Mouse (Mus musculus): ENCODE results near the gene Fcrlb.

Fcrlb gene

DNA sequence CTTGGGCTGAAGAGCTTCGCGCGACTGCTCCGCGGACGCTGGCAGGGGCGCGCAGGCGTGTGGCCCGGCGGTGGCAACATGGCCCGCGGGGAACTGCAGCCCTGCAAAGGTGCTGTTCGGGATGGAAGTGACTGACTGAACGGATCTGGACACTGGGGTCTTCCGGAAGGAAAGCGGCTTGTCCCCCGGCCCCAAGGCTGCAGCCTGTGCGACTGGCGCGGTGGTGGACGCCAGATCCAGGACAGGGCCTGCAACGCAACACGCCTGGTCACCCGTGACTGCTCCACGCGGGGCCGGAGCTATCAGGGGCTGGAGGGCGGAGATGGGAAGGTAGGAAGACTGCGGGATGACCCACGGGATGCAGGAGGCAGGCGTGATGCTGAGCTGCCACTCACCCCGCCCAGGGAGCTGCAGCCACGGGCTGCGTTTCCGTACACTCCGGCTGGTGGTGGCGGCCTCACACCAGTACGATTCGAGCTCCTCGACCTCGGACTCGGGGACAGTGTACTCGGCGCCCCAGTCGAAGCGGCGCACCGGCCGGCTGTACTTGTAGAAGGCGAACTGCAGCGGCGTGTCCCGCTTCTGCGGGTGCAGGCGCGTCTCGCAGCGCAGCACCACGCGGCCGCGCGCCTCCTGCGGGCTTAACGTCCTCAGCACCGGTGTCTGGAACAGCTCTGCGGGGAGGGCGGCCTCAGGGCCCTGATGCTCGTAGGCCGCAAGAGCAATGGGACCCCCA, 5.1 kb downstream of the Fcrlb start:
- in situ Hi-C loops (cut with MboI): loop anchor here (5.0 kb wide), 1 partner anchor 85 kb away; no protein-coding TSS in a partner anchor

- in situ Hi-C loops (cut with MboI): loop anchor here (5.0 kb wide), 1 partner anchor 85 kb away; no protein-coding TSS in a partner anchor
Measured at GRCm38 (mm10) chr1:170907111-170907455, 5.7 kb downstream of the Fcrlb start.

- in situ Hi-C loops (cut with MboI): no loop called here
Measured at GRCm38 (mm10) chr1:170903485-170903884, 9.3 kb downstream of the Fcrlb start.

GRCm38 (mm10) chr1:170901536-170902238, 11.1 kb downstream of the Fcrlb start:
- in situ Hi-C loops (cut with MboI): no loop called here

DNA sequence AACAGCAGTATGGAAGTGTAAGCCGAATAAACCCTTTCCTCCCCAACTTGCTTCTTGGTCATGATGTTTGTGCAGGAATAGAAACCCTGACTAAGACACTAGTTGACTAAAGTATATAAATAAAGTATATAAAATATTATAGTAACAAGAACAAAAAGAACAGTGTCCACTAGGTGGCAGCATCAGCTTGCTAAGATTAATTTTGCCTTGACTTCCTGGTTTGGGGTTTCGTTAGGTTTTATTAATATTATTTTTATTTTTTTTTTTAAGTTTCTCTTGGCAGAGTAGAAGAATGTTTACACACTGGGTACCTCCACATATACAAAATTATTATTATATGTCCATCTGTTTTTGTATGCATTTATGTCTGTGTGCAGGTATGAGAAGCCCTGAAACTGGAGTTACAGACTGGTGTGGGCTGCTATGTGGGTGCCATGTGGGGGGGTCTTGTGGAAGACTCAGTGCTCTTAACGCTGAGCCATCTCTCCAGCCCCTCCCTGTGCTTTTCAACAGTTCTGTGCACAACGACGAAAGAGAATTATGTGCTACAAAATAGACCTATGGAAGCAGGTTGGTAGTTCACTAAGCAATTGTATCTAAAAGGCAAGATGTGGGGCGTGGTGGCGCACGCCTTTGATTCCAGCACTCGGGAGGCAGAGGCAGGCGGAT, 11.8 kb downstream of the Fcrlb start:
- in situ Hi-C loops (cut with MboI): no loop called here

GRCm38 (mm10) chr1:170898413-170899075, 14.2 kb downstream of the Fcrlb start:
- in situ Hi-C loops (cut with MboI): loop anchor here (10.0 to 25.0 kb wide), 3 partner anchors 206 to 1189 kb away; partner anchors contain the start of genes Apoa2, Copa, Ncstn and Tomm40l

DNA sequence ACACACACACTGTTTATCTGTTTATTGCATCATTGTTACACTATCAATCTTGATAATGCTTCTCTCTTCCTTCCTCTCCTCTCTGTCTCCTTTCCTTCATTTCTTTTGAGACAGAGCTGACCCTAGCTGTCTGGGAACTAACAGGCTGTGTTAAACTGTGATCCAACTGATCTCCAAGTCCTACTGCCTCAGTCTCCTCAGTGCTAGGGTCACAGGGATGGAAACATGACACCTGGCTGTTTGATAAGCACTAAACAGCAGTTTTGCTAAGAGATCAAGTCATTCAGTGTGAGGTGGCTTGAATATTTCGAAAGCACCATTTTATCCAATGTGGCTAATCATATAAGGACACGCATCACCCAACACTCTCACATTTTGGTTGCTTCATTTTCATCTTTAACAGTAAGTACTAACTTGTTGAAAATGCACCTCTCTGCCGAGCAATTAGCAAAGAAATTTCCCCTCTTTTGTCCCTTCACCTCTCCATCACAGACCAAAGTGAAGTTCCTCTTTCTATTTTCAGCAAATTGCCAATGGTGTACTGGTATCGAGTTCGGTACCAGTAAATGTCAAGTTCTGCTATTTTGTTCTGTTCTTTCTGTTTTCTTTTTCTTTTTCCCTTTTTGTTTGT, 16.0 kb downstream of the Fcrlb start:
- in situ Hi-C loops (cut with MboI): loop anchor here (10.0 to 25.0 kb wide), 3 partner anchors 208 to 1191 kb away; partner anchors contain the start of genes Apoa2, Copa, Ncstn and Tomm40l

DNA sequence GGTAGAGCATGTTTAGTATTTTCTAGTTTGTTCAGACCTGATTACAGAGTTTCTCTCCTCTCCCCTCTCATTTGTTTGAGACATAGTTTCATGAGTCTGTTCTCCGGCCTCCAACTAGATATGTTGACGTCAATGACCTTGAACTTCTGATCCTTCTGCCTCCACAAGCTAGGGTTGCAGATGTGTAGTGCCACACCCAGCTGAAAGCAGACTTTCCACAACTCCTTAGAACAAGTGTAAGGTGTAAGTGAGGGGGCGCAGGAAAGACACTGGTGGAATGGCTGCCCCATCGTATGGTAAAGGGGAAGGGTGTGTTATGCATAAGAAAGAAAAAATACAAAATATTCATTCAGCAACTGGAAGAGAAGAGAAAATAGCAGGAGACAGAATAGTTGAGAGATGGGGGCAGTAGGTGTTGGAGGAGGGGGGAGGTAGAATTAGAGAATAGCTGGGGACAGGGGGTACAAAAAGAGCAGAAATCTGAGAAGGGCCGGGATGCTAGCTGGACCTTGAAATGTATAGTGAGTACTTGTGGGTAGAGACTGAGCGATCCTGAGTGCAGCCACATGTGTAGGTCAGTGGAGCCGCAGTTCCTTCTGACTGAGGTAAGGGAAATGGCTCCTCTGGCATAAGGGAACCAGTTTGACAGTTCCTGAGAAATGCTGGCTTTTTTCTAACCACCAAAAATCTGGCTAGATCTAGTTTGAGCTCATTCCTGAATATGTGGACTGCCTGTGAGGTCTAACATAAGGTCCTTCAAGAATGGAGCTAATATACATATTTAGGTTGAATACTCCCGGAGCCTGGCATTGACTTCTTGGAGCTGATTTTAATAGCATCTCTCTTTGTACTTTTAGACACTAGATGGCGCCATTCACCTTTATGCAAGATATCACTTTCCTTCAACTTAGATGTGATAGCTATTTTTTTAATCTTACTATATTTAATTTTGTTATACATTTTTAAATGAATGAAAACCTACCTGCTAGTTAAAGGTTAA, 17.8 kb downstream of the Fcrlb start:
- in situ Hi-C loops (cut with MboI): loop anchor here (10.0 to 25.0 kb wide), 3 partner anchors 210 to 1192 kb away; partner anchors contain the start of genes Apoa2, Copa, Ncstn and Tomm40l

DNA sequence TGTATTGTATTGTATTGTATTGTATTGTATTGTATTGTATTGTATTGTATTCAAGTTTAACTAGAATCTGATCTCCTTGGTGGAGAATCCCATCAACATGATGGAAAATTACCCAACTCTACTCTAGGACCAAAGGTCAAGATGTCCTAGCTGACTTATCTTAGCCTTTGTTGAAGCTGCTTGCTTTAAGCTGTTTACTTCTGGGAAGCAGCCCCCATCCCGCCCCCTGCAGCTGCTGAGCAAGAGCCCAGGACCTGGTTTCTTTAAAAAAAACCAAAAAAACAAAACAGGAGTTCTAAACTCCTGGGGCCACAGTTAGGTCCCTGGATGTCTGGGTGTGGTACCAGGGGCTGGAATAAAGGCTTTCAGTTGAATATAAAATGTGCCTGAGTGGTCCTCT, 20.5 kb downstream of the Fcrlb start:
- in situ Hi-C loops (cut with MboI): loop anchor here (10.0 to 25.0 kb wide), 3 partner anchors 213 to 1195 kb away; partner anchors contain the start of genes Apoa2, Copa, Ncstn and Tomm40l

DNA sequence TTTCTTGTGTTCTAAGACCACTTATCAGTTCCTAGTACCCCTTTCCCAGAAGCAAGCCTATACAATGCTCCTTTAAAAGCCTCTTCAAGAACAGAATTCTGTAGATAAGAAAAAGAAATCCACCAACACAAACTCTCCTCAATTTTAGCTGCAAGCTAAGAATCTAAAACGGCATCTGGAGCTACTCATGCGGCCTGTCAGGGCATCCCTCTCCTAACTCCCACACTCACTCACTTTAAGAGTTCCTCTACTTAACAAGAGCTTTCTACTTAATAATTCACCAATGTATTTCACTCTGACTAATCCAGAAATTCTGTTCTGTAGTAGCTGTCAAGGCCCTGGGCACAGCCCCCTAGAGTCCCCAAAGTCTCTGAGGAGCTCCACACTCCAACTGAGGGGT, 21.1 kb downstream of the Fcrlb start:
- in situ Hi-C loops (cut with MboI): loop anchor here (10.0 to 25.0 kb wide), 3 partner anchors 213 to 1196 kb away; partner anchors contain the start of genes Apoa2, Copa, Ncstn and Tomm40l

DNA sequence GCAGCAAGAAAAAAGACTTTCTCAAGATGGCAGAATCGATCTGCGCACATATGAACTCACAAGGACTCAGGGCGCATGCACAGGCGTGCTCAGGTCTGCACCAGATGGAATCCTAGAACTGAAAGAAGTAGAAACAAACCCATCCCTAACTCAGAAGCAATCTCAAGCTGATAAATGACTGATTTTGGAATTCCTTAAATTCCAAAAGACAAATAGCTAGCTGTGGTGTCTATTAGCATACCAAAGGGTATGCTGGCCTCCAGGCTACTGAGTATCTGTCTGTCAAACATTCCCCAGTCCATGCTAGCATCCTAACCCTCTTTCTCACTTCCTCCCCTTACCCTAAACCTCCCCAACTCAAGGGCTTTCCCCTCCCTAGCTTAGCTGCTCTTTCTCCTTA, 23.4 kb downstream of the Fcrlb start:
- in situ Hi-C loops (cut with MboI): loop anchor here (25.0 kb wide), 1 partner anchor 1198 kb away; the partner anchor contains the start of genes Copa and Ncstn

DNA sequence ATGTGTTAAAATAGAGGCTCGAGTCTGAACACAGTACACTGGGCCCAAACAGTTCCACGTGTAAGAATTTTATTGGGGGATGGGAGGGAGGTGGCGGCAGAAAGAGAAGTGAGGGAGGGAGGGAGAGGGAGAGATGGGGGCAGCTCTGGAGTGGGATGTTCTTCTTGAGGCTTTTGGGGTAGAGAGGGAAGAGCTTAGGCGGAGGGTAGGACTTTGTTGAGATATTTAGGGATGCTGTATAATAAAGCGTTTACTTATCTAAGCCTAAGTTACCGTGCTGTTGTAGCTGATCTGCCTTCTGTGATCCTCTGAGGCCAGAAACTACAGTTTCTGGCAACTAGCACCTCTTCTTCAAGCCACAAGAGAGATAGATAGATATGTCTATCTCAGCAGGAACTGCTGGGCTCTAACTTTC, 26.7 kb downstream of the Fcrlb start:
- in situ Hi-C loops (cut with MboI): loop anchor here (25.0 kb wide), 1 partner anchor 1201 kb away; the partner anchor contains the start of genes Copa and Ncstn

DNA sequence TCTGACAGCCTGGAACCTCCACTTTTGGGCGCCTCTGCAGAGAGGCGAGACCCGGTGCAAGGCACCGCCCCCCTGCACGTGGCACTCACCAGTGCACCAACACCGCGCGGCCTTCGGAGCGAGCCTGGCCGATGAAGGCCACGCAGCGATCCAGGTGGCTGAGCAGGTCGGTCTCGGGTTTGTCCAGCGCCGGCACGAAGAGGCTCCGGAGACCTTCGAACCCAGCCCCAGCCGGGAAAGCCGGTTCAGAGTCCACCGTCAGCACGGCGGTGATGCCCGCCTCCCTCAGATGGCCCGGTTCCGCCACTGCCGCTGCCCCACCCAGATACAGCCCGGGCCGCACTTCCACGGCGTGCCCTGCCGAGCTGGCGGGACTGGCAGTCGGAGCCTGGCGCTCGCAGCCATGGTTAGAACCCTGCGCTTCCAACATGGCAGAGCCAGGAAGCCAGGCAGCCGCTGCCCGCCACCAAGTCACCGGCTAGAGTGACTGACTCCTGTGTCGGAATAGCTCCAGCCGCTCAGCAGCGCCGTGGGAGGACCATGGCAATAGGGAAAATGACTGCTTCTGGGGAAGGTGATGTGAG, 27.7 kb downstream of the Fcrlb start, which contains the start of the genes Gm26620 and Dusp12:
Gene Gm26620 (plus strand): TSS at position 88 of the 584 bp plus-strand sequence.
Gene Dusp12 (minus strand): TSS at position 563 of the 584 bp plus-strand sequence.
- in situ Hi-C loops (cut with MboI): loop anchor here (25.0 kb wide), 1 partner anchor 1202 kb away; the partner anchor contains the start of genes Copa and Ncstn

DNA sequence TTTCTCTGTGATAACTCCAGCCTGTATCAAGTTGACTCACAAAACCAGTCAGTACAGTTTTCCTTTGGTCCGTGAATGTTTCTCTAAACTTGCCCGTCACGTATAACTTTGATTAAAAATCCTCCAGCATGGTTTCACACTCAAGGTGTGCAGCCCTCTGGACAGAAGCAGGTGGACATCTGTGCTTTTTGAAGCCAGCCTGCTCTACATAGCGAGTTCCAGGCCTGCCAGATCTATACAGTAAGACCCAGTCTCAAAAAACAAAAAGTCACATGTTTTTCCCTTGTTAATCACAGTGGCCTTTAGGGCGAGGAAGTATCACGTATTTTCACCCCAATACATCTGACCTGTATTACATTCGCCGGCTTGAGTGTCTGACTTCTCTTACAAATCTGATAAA, 28.4 kb downstream of the Fcrlb start:
- in situ Hi-C loops (cut with MboI): loop anchor here (25.0 kb wide), 1 partner anchor 1203 kb away; the partner anchor contains the start of genes Copa and Ncstn

DNA sequence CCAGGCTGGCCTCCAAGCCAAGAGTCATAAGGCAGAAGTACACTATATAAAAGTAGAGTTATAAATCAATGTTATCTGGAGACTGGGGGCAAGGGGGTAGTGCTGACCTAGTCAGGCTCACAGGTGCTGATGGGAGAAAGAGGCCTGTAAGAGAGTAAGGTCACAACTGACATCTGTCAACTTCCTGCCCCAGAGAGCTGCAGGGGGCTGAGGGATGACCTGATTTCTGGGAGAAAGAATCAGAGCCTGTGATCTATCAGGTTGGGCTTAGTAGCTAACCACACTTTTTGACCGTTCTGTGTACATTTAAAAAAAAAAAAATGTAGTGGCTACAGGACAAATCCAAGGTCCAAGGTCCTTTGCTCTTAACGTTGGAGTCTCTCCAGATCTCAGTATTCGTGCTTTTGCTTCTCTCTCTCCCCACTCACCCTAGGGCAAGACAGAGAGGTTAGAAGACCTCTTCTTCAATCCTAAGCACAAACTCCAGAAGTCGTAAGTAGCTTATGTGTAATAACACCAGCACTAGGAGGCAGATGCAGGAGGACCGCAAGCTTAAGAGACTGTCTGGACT, 29.7 kb downstream of the Fcrlb start:
- in situ Hi-C loops (cut with MboI): loop anchor here (25.0 kb wide), 1 partner anchor 1204 kb away; the partner anchor contains the start of genes Copa and Ncstn

DNA sequence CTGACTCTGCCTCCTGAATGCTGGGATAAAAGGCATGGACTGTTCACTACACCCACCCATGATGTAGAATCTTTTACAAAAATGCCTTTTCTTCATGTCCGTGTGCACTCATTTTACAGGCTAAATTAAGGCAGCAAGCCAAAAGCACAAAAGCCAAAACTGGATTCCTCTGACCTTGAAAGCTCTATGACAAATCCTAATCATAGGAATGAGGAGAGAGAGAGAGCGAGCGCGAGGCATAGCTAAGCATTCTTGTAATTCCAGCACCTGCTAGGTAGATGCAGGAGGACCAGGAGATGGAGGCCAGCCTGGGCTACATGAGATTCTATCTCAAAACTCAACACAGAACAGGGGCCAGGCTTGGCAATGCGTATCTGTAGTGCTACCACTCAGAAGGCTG, 35.8 kb downstream of the Fcrlb start:
- in situ Hi-C loops (cut with MboI): loop anchor here (25.0 kb wide), 1 partner anchor 1210 kb away; the partner anchor contains the start of genes Copa and Ncstn

GRCm38 (mm10) chr1:170875676-170876075, 37.1 kb downstream of the Fcrlb start:
- in situ Hi-C loops (cut with MboI): loop anchor here (25.0 kb wide), 1 partner anchor 1212 kb away; the partner anchor contains the start of genes Copa and Ncstn

DNA sequence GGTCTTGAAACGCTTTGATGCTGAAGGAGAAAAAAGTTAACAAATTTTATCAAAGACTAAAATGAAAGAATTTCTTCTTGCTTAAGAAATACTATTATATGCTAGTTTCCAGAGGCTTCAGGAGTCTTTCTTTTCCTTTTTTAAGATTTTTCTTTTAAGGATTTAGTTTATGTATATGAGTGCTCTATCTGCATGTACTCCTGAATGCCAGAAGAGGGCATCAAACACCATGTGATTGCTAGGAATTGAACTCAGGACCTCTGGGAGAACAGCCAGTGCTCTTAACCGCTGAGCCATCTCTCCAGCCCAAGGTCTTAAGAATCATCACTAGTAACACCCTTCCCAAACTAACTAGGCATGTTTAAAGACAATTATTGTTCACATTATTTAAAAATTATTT, 40.8 kb downstream of the Fcrlb start:
- in situ Hi-C loops (cut with MboI): no loop called here
